ENCODE assay signal across 26 mouse cellular contexts in the genomic region with DNA sequence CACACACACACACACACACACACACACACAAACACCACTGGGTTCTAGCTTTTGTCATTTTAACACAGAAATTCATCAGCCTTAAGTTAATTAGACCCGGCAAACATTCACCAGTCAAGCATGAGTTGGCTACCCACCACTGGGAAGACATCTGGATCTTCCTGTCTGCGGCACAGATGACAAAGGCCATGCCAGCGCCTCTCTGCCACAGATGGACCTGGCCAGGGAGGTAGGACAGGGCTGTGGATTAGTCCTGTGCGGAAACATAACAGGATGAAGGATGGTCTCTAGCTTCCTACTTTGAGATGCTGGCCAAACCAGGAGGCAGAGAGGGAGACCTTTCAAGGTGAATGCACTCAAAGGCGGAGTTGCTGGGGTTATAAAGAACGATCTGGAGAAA.
A peak's percentile ranks its signal among the peaks of the same experiment; 100 is the strongest.
DNase-seq lines count a peak whose midpoint lies in the region; ATAC-seq and TF ChIP-seq lines count a peak whose summit lies in the region.
"Had no signal": no experiment of that assay in that cellular context is flagged by ENCODE, and none has a peak within 500 bp of the region (broad histone marks: within the 10 kb centered on the region; RNA-seq: fewer than 3 reads in every experiment).

No protein-coding gene starts in this region.

- H3K9me3 ChIP-seq in hindbrain, embryonic 16.5 days (ENCODE audit: control insufficient read depth, low read length): no peaks in the 10 kb centered on the region
- H3K9me3 ChIP-seq in hindbrain, embryonic 10.5 days: no peaks in the 10 kb centered on the region
- H3K9me3 ChIP-seq in kidney, embryonic 16.5 days (ENCODE audit: low read length): no peaks in the 10 kb centered on the region
- no peaks in the 10 kb centered on the region for H3K9me3 ChIP-seq in midbrain, embryonic 11.5 days (ENCODE audit: control insufficient read depth, low read length)
- H3K9me3 ChIP-seq in midbrain, embryonic 10.5 days (replicated peaks): no peaks in the 10 kb centered on the region
- no peaks in the 10 kb centered on the region for H3K9me3 ChIP-seq in limb, embryonic 10.5 days (replicated peaks)
- H3K9me3 ChIP-seq: embryonic facial prominence, embryonic 12.5 days; embryonic facial prominence, embryonic 15.5 days; heart, embryonic 12.5 days; heart, embryonic 15.5 days; hindbrain, embryonic 15.5 days had no signal

- no peaks in the 10 kb centered on the region for H3K4me1 ChIP-seq in hindbrain, embryonic 16.5 days (ENCODE audit: control insufficient read depth, insufficient read depth, low read depth, low read length)
- no peaks in the 10 kb centered on the region; the same call in 1 of the 2 replicates for H3K4me1 ChIP-seq in hindbrain, embryonic 10.5 days (replicated peaks)
- peaks cover 10% of the 10 kb centered on the region for H3K4me1 ChIP-seq in kidney, embryonic 16.5 days (ENCODE audit: insufficient read depth, low read length)
- H3K4me1 ChIP-seq in kidney, adult 2 months (ENCODE audit: control insufficient read depth, insufficient read depth, low read length): no peaks in the 10 kb centered on the region
- no peaks in the 10 kb centered on the region for H3K4me1 ChIP-seq in midbrain, embryonic 11.5 days (ENCODE audit: control insufficient read depth, insufficient read depth, low read length)
- no peaks in the 10 kb centered on the region for H3K4me1 ChIP-seq in midbrain, embryonic 10.5 days
- H3K4me1 ChIP-seq in limb, embryonic 10.5 days: peaks cover 8% of the 10 kb centered on the region
- H3K4me1 ChIP-seq: embryonic facial prominence, embryonic 15.5 days; heart, embryonic 12.5 days; heart, embryonic 15.5 days; hindbrain, embryonic 15.5 days had no signal

- TF ChIP-seq CTCF in kidney, adult 2 months (conservative IDR thresholded peaks at IDR 0.05; ENCODE audit: insufficient read depth, insufficient read length, low read depth, low read length): no peak

- TF ChIP-seq POLR2A in kidney, adult 2 months (IDR thresholded peaks at IDR 0.05; ENCODE audit: low read depth, low read length): no peak

- H3K27me3 ChIP-seq in hindbrain, embryonic 16.5 days (replicated peaks; ENCODE audit: control insufficient read depth, insufficient read depth, low read length): no peaks in the 10 kb centered on the region
- no peaks in the 10 kb centered on the region for H3K27me3 ChIP-seq in hindbrain, embryonic 10.5 days (ENCODE audit: insufficient read depth, poor library complexity, severe bottlenecking)
- no peaks in the 10 kb centered on the region for H3K27me3 ChIP-seq in kidney, embryonic 16.5 days (ENCODE audit: insufficient read depth, low read length)
- no peaks in the 10 kb centered on the region for H3K27me3 ChIP-seq in kidney, adult 2 months (replicated peaks; ENCODE audit: control insufficient read depth, insufficient read depth, low read length)
- no peaks in the 10 kb centered on the region for H3K27me3 ChIP-seq in midbrain, embryonic 11.5 days (ENCODE audit: control insufficient read depth, insufficient read depth, low read length)
- no peaks in the 10 kb centered on the region for H3K27me3 ChIP-seq in midbrain, embryonic 10.5 days (ENCODE audit: low read depth, poor library complexity, severe bottlenecking)
- no peaks in the 10 kb centered on the region for H3K27me3 ChIP-seq in limb, embryonic 10.5 days (ENCODE audit: low read depth, poor library complexity, severe bottlenecking)
- H3K27me3 ChIP-seq: embryonic facial prominence, embryonic 12.5 days; embryonic facial prominence, embryonic 15.5 days; heart, embryonic 12.5 days; heart, embryonic 15.5 days; hindbrain, embryonic 15.5 days had no signal

- H3K4me3 ChIP-seq in hindbrain, embryonic 16.5 days (ENCODE audit: low read length): no peak overlapping the region
- no peak overlapping the region for H3K4me3 ChIP-seq in hindbrain, embryonic 10.5 days
- H3K4me3 ChIP-seq in kidney, embryonic 16.5 days (ENCODE audit: low read length): no peak overlapping the region
- no peak overlapping the region for H3K4me3 ChIP-seq in kidney, adult 2 months (ENCODE audit: insufficient read depth, low read depth, low read length)
- H3K4me3 ChIP-seq in midbrain, embryonic 11.5 days (ENCODE audit: low read depth, low read length): no peak overlapping the region
- H3K4me3 ChIP-seq in midbrain, embryonic 10.5 days: no peak overlapping the region
- no peak overlapping the region for H3K4me3 ChIP-seq in limb, embryonic 10.5 days
- H3K4me3 ChIP-seq: embryonic facial prominence, embryonic 12.5 days; embryonic facial prominence, embryonic 15.5 days; gastrocnemius, adult 2 months; heart, embryonic 12.5 days; heart, embryonic 15.5 days; hindbrain, embryonic 15.5 days had no signal

- DNase-seq in hindbrain, embryonic 10.5 days (ENCODE audit: low spot score): no peak
- DNase-seq in kidney, adult 2 months: no peak
- peak; percentile 64 for DNase-seq in midbrain, embryonic 11.5 days (ENCODE audit: low spot score, missing footprints)
- no peak for DNase-seq in midbrain, embryonic 10.5 days (ENCODE audit: low spot score)
- DNase-seq in limb, embryonic 10.5 days (ENCODE audit: low spot score): peak; percentile 36
- no peak for DNase-seq in c-Kit-positive CD71-positive TER-119-positive erythroid progenitor cells, embryonic 14.5 days (ENCODE audit: low spot score)
- DNase-seq: adrenal gland, adult 8-10 months; adrenal gland, postnatal 25 days; cerebellum, adult 2 months; cerebellum, postnatal 25 days; forebrain, postnatal 0 days; gastrocnemius, adult 2 months; gastrocnemius, postnatal 14 days; heart, adult 18-20 months; heart, postnatal 36 days had no signal

- H3K9ac ChIP-seq in hindbrain, embryonic 16.5 days (ENCODE audit: low read depth, low read length): no peak overlapping the region
- no peak overlapping the region for H3K9ac ChIP-seq in kidney, embryonic 16.5 days (replicated peaks; ENCODE audit: low read length)
- H3K9ac ChIP-seq in midbrain, embryonic 11.5 days (ENCODE audit: low read length): no peak overlapping the region
- H3K9ac ChIP-seq: embryonic facial prominence, embryonic 12.5 days; embryonic facial prominence, embryonic 15.5 days; forebrain, postnatal 0 days; heart, embryonic 12.5 days; heart, embryonic 15.5 days; hindbrain, embryonic 15.5 days had no signal

- WGBS in hindbrain, embryonic 16.5 days: 71% methylated on average over 6 of the region's 6 CpGs
- WGBS in hindbrain, embryonic 10.5 days: 89% methylated on average over 6 of the region's 6 CpGs
- 65% methylated on average over 6 of the region's 6 CpGs for WGBS in kidney, embryonic 16.5 days
- WGBS in kidney, adult 2 months: 59% methylated on average over 6 of the region's 6 CpGs
- 78% methylated on average over 6 of the region's 6 CpGs for WGBS in midbrain, embryonic 11.5 days
- 86% methylated on average over 6 of the region's 6 CpGs for WGBS in midbrain, embryonic 10.5 days
- WGBS in limb, embryonic 10.5 days: 87% methylated on average over 6 of the region's 6 CpGs

- peak; percentile 69 for ATAC-seq in hindbrain, embryonic 16.5 days
- ATAC-seq in kidney, embryonic 16.5 days (ENCODE audit: low FRiP score, low TSS enrichment): no peak
- no peak for ATAC-seq in midbrain, embryonic 11.5 days (ENCODE audit: low FRiP score)
- ATAC-seq: activated CD4-positive, CD25-positive, alpha-beta regulatory T cell, adult 4 months; CD4-positive, CD25-positive, alpha-beta regulatory T cell, adult 4 months; forebrain, embryonic 14.5 days; forebrain, postnatal 0 days; inflammation-experienced regulatory T-cells, adult 6 months had no signal

- no peaks in the 10 kb centered on the region for H3K36me3 ChIP-seq in hindbrain, embryonic 16.5 days (ENCODE audit: control insufficient read depth, insufficient read depth, low read length)
- H3K36me3 ChIP-seq in hindbrain, embryonic 10.5 days: no peaks in the 10 kb centered on the region
- no peaks in the 10 kb centered on the region for H3K36me3 ChIP-seq in kidney, embryonic 16.5 days (ENCODE audit: insufficient read depth, low read length)
- H3K36me3 ChIP-seq in kidney, adult 2 months (ENCODE audit: control insufficient read depth, insufficient read depth, low read length): no peaks in the 10 kb centered on the region
- no peaks in the 10 kb centered on the region for H3K36me3 ChIP-seq in midbrain, embryonic 11.5 days (ENCODE audit: control insufficient read depth, insufficient read depth, low read length)
- H3K36me3 ChIP-seq in midbrain, embryonic 10.5 days: no peaks in the 10 kb centered on the region
- no peaks in the 10 kb centered on the region for H3K36me3 ChIP-seq in limb, embryonic 10.5 days
- H3K36me3 ChIP-seq: embryonic facial prominence, embryonic 12.5 days; embryonic facial prominence, embryonic 15.5 days; heart, embryonic 12.5 days; heart, embryonic 15.5 days; hindbrain, embryonic 15.5 days had no signal

- no peak overlapping the region for H3K27ac ChIP-seq in hindbrain, embryonic 16.5 days (ENCODE audit: low read depth, low read length)
- no peak overlapping the region for H3K27ac ChIP-seq in hindbrain, embryonic 10.5 days
- H3K27ac ChIP-seq in kidney, embryonic 16.5 days (ENCODE audit: low read length): peak overlapping the region; percentile 35; the same call in 1 of the 2 replicates
- no peak overlapping the region for H3K27ac ChIP-seq in kidney, adult 2 months (ENCODE audit: insufficient read depth, low read depth, low read length)
- no peak overlapping the region for H3K27ac ChIP-seq in midbrain, embryonic 11.5 days (ENCODE audit: low read depth, low read length)
- no peak overlapping the region for H3K27ac ChIP-seq in midbrain, embryonic 10.5 days (replicated peaks)
- H3K27ac ChIP-seq in limb, embryonic 10.5 days: no peak overlapping the region
- H3K27ac ChIP-seq: embryonic facial prominence, embryonic 12.5 days; embryonic facial prominence, embryonic 15.5 days; gastrocnemius, adult 2 months; heart, embryonic 15.5 days; hindbrain, embryonic 15.5 days had no signal

- H3K4me2 ChIP-seq in hindbrain, embryonic 16.5 days (ENCODE audit: low read length): no peak overlapping the region
- H3K4me2 ChIP-seq in kidney, embryonic 16.5 days (replicated peaks; ENCODE audit: low read depth, low read length): no peak overlapping the region
- no peak overlapping the region for H3K4me2 ChIP-seq in midbrain, embryonic 11.5 days
- H3K4me2 ChIP-seq: embryonic facial prominence, embryonic 12.5 days; embryonic facial prominence, embryonic 15.5 days; heart, embryonic 12.5 days; heart, embryonic 15.5 days; hindbrain, embryonic 15.5 days had no signal

Comparison
In these comparisons a context has a peak if more than half of its experiments do, and no peak if none do; other contexts are left out.
1. DNase-seq: peak in midbrain, embryonic 11.5 days (single experiment) and limb, embryonic 10.5 days (single experiment); none in hindbrain, embryonic 10.5 days (single experiment), kidney, adult 2 months (single experiment), midbrain, embryonic 10.5 days (single experiment) and c-Kit-positive CD71-positive TER-119-positive erythroid progenitor cells, embryonic 14.5 days (single experiment).